Comparison of ENCODE assay signal across 1 mouse cellular context in genomic region chr10:80443575-80444278, GRCm38 (mm10).
TF ChIP-seq lines count a peak whose summit lies in the region.

No protein-coding gene starts in this region.

TF ChIP-seq in MEL, 35 proteins besides CTCF, POLR2A, EP300 and RAD21:
- no peak for TF ChIP-seq MYB (IDR thresholded peaks at IDR 0.05; ENCODE audit: low read depth, low read length)
- TF ChIP-seq GABPA (IDR thresholded peaks at IDR 0.05; ENCODE audit: low read depth, low read length): no peak
- TF ChIP-seq ZNF384 (IDR thresholded peaks at IDR 0.05; ENCODE audit: low read depth, low read length): peak; percentile 78
- TF ChIP-seq GATA1 (IDR thresholded peaks at IDR 0.05; ENCODE audit: low read depth, low read length): no peak
- no peak for TF ChIP-seq JUND (IDR thresholded peaks at IDR 0.05; ENCODE audit: low read depth, low read length)
- TF ChIP-seq KAT2A (conservative IDR thresholded peaks at IDR 0.05; ENCODE audit: low read depth, low read length): no peak
- no peak for TF ChIP-seq POLR2AphosphoS2 (IDR thresholded peaks at IDR 0.05; ENCODE audit: low read length)
- no peak for TF ChIP-seq ELF1 (IDR thresholded peaks at IDR 0.05; ENCODE audit: low read depth, low read length)
